Mouse (Mus musculus) cortical plate, adult 2 months (tissue): ENCODE measurements around the gene Hbq1a.

Experiments used
- CTCF ChIP-seq: fragments of 200-500 bp; IDR thresholded peaks from 2 replicates; pipeline ENCODE4 v1.5.1; 2011; ENCODE audit warnings: mild to moderate bottlenecking, control low read depth, low read length; ENCODE audit not compliant: insufficient read depth; ENCODE audit errors: extremely low read depth
- POLR2A ChIP-seq: fragments of 200-500 bp; IDR thresholded peaks from 2 replicates; pipeline ENCODE4 v1.6.1; 2011; ENCODE audit warnings: mild to moderate bottlenecking, low read length, control low read depth; ENCODE audit not compliant: insufficient read depth; ENCODE audit errors: extremely low read depth

GRCm38 (mm10) chr11:32307006-32307405, 7.1 kb downstream of the Hbq1a start:
- TF ChIP-seq CTCF (no peak), POLR2A (no peak)
